Mouse (Mus musculus): ENCODE results near the gene Fam50a.
A peak's percentile ranks its signal among the peaks of the same experiment; 100 is the strongest.
"Not testable (repeated sequence)": the region's sequence is repeated elsewhere in the genome, so short reads cannot be mapped to it uniquely, and the experiment has no call there.

Gene Fam50a

GRCm38 (mm10) chrX:74330166-74330930 is 17.5 kb downstream of the Fam50a start:
- no peak for DNase-seq (ENCODE audit: low read depth, low spot score)

DNA sequence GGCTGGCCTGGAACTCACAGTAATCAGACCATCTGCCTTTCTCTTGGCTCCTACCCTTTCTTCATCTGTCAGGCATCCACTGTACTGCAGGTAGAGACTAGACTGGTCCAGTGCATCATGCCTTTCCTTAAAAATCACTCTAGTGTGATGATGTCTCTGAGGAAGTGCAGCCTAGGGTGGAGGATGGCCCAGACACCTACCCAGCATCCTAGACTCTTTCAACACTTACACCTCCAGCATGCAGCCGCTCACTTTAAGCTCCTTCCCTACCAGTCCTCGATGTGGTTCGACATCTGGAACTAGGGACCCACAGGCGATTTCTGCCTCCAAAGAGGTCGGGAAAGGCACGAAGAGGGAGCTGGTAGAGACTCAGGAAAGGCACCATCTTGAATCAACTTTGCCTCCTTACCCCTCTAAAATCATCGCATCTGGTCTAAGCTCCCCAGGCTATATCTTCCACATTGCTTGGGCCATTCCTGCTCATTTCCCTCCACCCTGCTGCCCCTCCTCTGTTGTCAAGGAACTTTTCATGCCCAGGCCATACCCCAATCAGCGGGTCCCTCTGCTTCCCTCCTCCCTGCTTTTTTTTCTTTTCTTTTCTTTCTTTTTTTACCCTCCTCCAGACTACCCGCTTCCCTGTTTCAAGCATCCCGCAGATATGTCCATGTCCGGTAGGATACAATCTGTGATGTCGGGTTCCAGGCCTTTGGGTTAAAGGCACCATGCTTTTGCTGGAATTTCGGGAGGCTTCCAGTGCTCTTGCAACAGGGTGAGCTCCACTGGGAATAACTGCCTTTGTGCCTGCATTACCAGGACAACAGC is 40.0 kb downstream of the Fam50a start:
- DNase-seq (ENCODE audit: low read depth, low spot score) = no peak

GRCm38 (mm10) chrX:74353467-74353770 is 40.6 kb downstream of the Fam50a start, which contains the start of gene Lage3:
Gene Lage3 (minus strand): TSS chrX:74353618.
- peak; percentile 72 for DNase-seq (ENCODE audit: low read depth, low spot score)

- not testable (repeated sequence) for DNase-seq (ENCODE audit: low read depth, low spot score)
Observed at GRCm38 (mm10) chrX:74357069-74357468, 44.2 kb downstream of the Fam50a start.

DNA sequence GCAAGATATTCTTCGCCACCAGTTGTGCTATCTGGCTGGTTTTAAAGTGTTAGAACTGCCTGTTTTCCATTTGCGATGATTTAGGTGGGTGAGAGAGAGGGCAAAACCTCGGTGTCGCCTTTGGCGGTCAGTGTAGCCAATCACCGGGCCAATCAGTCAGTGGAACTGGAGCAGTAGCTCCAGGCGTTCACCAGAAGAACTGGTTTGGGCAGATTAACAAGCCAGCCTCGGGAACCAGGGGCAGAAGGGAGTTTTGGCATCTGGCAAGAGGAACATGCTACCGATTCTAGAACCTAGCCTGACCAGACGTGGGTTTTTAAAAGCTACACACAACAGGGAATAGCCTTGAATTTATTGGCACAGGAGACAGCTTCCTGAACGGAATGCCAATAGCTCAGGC is 46.3 kb downstream of the Fam50a start:
- no peak for DNase-seq (ENCODE audit: low read depth, low spot score)

- DNase-seq (ENCODE audit: low read depth, low spot score) = no peak
Observed at GRCm38 (mm10) chrX:74367512-74367911, 54.7 kb downstream of the Fam50a start.

DNA sequence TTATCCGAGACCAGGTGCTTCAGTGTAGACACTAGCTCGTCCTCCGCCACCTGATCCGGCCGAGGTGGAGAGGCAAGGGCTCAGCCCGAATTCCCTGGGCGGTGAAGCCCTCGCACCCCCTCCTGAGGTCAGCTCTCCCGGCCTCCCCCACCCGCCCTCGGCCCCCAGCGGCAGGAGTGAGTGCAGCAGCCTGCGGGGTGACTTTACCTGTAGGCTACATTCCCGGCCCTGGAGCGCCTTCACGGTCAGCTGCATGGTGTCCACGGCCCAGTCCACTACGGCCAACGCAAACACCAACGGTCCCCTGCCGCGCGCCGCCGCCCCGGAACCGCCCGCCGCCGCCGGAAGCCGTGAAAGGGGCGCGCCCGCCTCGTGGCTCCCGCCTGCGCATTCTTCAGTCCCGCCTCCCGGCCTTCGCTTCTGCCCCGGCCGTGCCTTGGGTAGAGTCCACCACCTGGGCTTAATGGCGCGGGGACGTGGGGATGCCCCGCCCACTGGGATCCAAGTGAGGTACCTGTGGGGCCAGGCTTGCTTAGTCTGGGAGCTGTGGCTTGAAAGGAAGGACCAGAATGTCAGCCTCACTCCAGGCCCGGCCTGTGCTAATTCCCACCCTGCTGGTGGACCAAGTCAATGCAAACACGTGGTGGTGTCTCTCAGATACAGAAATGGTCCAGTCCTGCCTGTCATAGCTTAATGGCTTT is 55.5 kb downstream of the Fam50a start:
- peak; percentile 35 for DNase-seq (ENCODE audit: low read depth, low spot score)
